Mouse (Mus musculus): ENCODE data around the gene Gltpd2. TPM values are rescaled to one million over a fixed set of nuclear protein-coding genes. Genes with fewer than 3 reads are reported as not detected.
A peak's percentile ranks its signal among the peaks of the same experiment; 100 is the strongest.

Gltpd2 gene
- total and polyA plus RNA-seq, 3 experiments, result 0.06 TPM; not detected in 2

DNA sequence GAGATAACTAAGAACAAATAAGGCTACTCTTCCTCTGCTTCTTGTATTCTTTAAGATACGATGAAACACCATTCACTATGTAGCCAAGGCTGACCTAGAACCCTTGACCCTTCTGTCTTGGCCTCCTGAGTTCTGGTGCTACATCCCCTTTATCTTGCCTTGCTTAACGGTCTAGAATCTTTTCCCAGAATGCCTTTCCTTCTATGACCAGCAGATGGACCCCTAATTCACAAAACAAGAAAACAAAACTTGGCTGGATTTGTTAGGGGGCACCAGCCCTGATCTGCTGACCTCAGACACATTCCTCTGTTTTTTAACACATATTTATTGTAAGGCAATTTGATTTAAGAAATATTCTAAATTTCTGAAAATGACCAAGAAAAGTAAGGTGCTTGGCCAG, 2.6 kb upstream of the Gltpd2 start (continued):
- peak; percentile 29 to 98 (median 72) for TF ChIP-seq CTCF (IDR thresholded peaks at IDR 0.05 in 2 of 3, conservative IDR thresholded peaks at IDR 0.05 in 1 of 3; ENCODE audit: control insufficient read depth in 1 of 3, insufficient read depth in 1 of 3, low read depth in 2 of 3, low read length in 3 of 3, poor library complexity in 1 of 3, severe bottlenecking in 1 of 3)

DNA sequence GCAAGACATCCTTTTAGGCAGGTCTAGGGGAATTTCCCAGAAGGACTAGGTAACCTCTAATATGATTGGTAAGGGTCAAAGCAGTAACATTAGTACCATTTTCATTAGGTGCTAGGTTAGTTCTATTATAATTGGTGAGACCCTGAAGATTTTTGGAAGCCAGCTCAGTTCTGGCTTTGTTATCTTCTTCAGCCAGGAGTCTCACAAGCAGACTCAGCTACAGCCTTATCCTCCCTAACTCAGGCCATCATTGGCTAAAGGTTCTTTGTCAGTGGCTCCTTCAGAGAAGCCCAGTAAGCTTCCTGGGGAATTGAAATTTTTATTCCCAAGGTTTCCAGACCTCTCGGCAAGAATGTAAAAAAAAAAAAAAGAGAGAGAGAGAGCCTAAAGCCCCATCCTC, 560 bp upstream of the Gltpd2 start:
- H3K9me3 ChIP-seq (replicated peaks; ENCODE audit: insufficient read depth, low read length), result no peaks in the 10 kb centered on the region
- no peak overlapping the region for H3K9ac ChIP-seq (ENCODE audit: control insufficient read depth, low read depth, low read length, poor library complexity, severe bottlenecking)
- H3K36me3 ChIP-seq (ENCODE audit: control insufficient read depth in 1 of 2, insufficient read depth in 2 of 2, low read length in 2 of 2), result peaks cover 0 to 17% of the 10 kb centered on the region in 2 experiments; a peak in 2 of 4 replicates
- TF ChIP-seq MAZ (IDR thresholded peaks at IDR 0.05; ENCODE audit: low read depth, low read length) (no peak), ELF1 (IDR thresholded peaks at IDR 0.05; ENCODE audit: low read depth, low read length) (no peak), RCOR1 (IDR thresholded peaks at IDR 0.05; ENCODE audit: low read depth, low read length) (no peak), TAL1 (IDR thresholded peaks at IDR 0.05; ENCODE audit: low read length) (peak; percentile 66), MEF2A (IDR thresholded peaks at IDR 0.05; ENCODE audit: extremely low read depth, insufficient replicate concordance, low read depth, low read length, poor library complexity, severe bottlenecking) (no peak), EP300 (IDR thresholded peaks at IDR 0.05; ENCODE audit: low read depth in 1 of 2, low read length in 2 of 2) (peak; percentile 43 to 50; a peak in 3 of 4 replicates), MYB (IDR thresholded peaks at IDR 0.05; ENCODE audit: low read depth, low read length) (no peak), TCF12 (IDR thresholded peaks at IDR 0.05; ENCODE audit: low read depth, low read length) (peak; percentile 30; the same call in 1 of the 2 replicates), BHLHE40 (IDR thresholded peaks at IDR 0.05; ENCODE audit: borderline replicate concordance, low read depth, low read length) (no peak), GATA1 (IDR thresholded peaks at IDR 0.05; ENCODE audit: low read depth, low read length) (peak; percentile 68)
- H3K79me2 ChIP-seq (ENCODE audit: control insufficient read depth, insufficient read depth, low read length, poor library complexity), result no peaks in the 10 kb centered on the region
- H3K27me3 ChIP-seq (ENCODE audit: control insufficient read depth in 1 of 2, insufficient read depth in 2 of 2, low read length in 2 of 2), result no peaks in the 10 kb centered on the region
- DNase-seq (ENCODE audit: low read depth, low spot score), result peak; percentile 59
- H3K27ac ChIP-seq (ENCODE audit: control insufficient read depth, low read depth, low read length), result no peak overlapping the region
- H3K4me3 ChIP-seq (ENCODE audit: control insufficient read depth in 1 of 2, insufficient read depth in 1 of 2, low read depth in 2 of 2, low read length in 2 of 2), result no peak overlapping the region
- peaks cover 8 to 14% of the 10 kb centered on the region in 2 experiments for H3K4me1 ChIP-seq (ENCODE audit: control insufficient read depth in 1 of 2, insufficient read depth in 2 of 2, low read length in 2 of 2)

DNA sequence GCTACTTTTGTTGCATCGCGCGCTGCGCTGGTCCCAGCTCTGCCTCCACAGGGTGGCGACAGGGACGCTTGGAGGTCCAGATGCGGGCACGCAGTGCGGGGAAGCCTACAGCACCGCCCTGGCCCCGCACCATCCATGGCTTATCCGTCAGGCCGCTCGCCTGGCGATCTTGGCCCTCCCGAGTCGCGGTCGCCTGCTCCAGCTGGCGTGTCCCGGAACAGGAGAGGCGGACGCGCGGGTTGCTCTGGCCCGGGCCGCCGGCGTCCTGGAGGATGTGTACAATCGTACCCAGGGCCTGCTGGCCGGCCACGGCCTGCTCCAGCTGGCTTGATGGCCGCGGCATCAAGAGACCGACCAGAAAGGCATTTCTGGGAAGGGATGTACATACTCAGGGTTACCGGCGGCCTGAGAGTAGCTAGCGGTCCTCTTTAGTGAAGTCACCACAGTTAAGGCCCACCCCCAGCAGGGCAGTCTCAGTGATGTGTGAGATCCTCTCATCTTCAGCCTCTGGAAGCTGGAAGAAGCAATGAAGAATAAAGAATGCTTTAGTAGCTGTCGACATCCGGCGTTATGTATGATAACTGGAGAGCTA, 1.3 kb downstream of the Gltpd2 start:
- peaks cover 8 to 13% of the 10 kb centered on the region in 2 experiments for H3K4me1 ChIP-seq (ENCODE audit: control insufficient read depth in 1 of 2, insufficient read depth in 2 of 2, low read length in 2 of 2)
- H3K4me3 ChIP-seq (ENCODE audit: control insufficient read depth in 1 of 2, insufficient read depth in 1 of 2, low read depth in 2 of 2, low read length in 2 of 2), result no peak overlapping the region
- no peaks in the 10 kb centered on the region for H3K9me3 ChIP-seq (replicated peaks; ENCODE audit: insufficient read depth, low read length)
- no peaks in the 10 kb centered on the region for H3K27me3 ChIP-seq (ENCODE audit: control insufficient read depth in 1 of 2, insufficient read depth in 2 of 2, low read length in 2 of 2)
- TF ChIP-seq SMC3 (IDR thresholded peaks at IDR 0.05; ENCODE audit: low read depth, low read length) (no peak), NELFE (IDR thresholded peaks at IDR 0.05; ENCODE audit: low read depth, low read length) (no peak), MEF2A (IDR thresholded peaks at IDR 0.05; ENCODE audit: extremely low read depth, insufficient replicate concordance, low read depth, low read length, poor library complexity, severe bottlenecking) (no peak), TAL1 (IDR thresholded peaks at IDR 0.05; ENCODE audit: low read length) (no peak), CTCF (IDR thresholded peaks at IDR 0.05 in 2 of 3, conservative IDR thresholded peaks at IDR 0.05 in 1 of 3; ENCODE audit: control insufficient read depth in 1 of 3, insufficient read depth in 1 of 3, low read depth in 2 of 3, low read length in 3 of 3, poor library complexity in 1 of 3, severe bottlenecking in 1 of 3) (no peak), POLR2AphosphoS5 (IDR thresholded peaks at IDR 0.05; ENCODE audit: borderline replicate concordance, low read depth, low read length) (no peak), SIN3A (IDR thresholded peaks at IDR 0.05; ENCODE audit: low read length) (no peak), KAT2A (conservative IDR thresholded peaks at IDR 0.05; ENCODE audit: low read depth, low read length) (no peak), POLR2A (IDR thresholded peaks at IDR 0.05; ENCODE audit: control insufficient read depth in 1 of 2, insufficient read depth in 1 of 2, low read depth in 1 of 2, low read length in 2 of 2, poor library complexity in 1 of 2) (no peak), NRF1 (IDR thresholded peaks at IDR 0.05; ENCODE audit: insufficient read depth, low read depth, low read length, poor library complexity, severe bottlenecking) (no peak), ZKSCAN1 (IDR thresholded peaks at IDR 0.05; ENCODE audit: low read depth, low read length) (no peak), MXI1 (IDR thresholded peaks at IDR 0.05; ENCODE audit: low read depth, low read length) (no peak), USF2 (IDR thresholded peaks at IDR 0.05; ENCODE audit: borderline replicate concordance in 1 of 2, insufficient read depth in 1 of 2, low read depth in 1 of 2, low read length in 2 of 2) (no peak), JUND (IDR thresholded peaks at IDR 0.05; ENCODE audit: low read depth, low read length) (no peak), MAZ (IDR thresholded peaks at IDR 0.05; ENCODE audit: low read depth, low read length) (no peak), ZC3H11A (IDR thresholded peaks at IDR 0.05; ENCODE audit: low read depth, low read length) (no peak)
- H3K9ac ChIP-seq (ENCODE audit: control insufficient read depth, low read depth, low read length, poor library complexity, severe bottlenecking), result no peak overlapping the region
- peaks cover 0 to 17% of the 10 kb centered on the region in 2 experiments; a peak in 2 of 4 replicates for H3K36me3 ChIP-seq (ENCODE audit: control insufficient read depth in 1 of 2, insufficient read depth in 2 of 2, low read length in 2 of 2)
- no peak for DNase-seq (ENCODE audit: low read depth, low spot score)
- peaks cover under 1% of the 10 kb centered on the region; the same call in 1 of the 2 replicates for H3K79me2 ChIP-seq (ENCODE audit: control insufficient read depth, insufficient read depth, low read length, poor library complexity)
- H3K27ac ChIP-seq (ENCODE audit: control insufficient read depth, low read depth, low read length), result no peak overlapping the region

All from MEL (cell line).